Mouse (Mus musculus): ENCODE measurements at regions not wholly inside any gene's neighbourhood (a gene's known extent, or its start where the extent isn't known, plus 50 kb on each side); places are given as distances from the start of the nearest gene placed in this dataset.

GRCm38 (mm10) chr2:57616525-57617225, 379.2 kb downstream of the Gpd2 start:
- Histone ChIP-seq H3K27me3 (no peaks in the 10 kb centered on the region), H3K4me1 (no peaks in the 10 kb centered on the region), H3K27ac (no peak overlapping the region), H3K4me3 (replicated peaks) (peak overlapping the region; percentile 37), H3K36me3 (no peaks in the 10 kb centered on the region), H3K4me2 (peak overlapping the region; percentile 62), H3K9ac (no peak overlapping the region), H3K9me3 (replicated peaks) (no peaks in the 10 kb centered on the region)
- WGBS: 2% methylated on average over 19 of the region's 19 CpGs
- ATAC-seq (replicated peaks; ENCODE audit: low FRiP score): peak; percentile 33; the same call in 1 of the 2 replicates

GRCm38 (mm10) chr2:57617258-57617657, 379.8 kb downstream of the Gpd2 start:
- Histone ChIP-seq H3K36me3 (no peaks in the 10 kb centered on the region), H3K27ac (no peak overlapping the region), H3K9me3 (replicated peaks) (no peaks in the 10 kb centered on the region), H3K4me2 (peak overlapping the region; percentile 62; the same call in 1 of the 2 replicates), H3K27me3 (no peaks in the 10 kb centered on the region), H3K4me3 (replicated peaks) (peak overlapping the region; percentile 37; the same call in 1 of the 2 replicates), H3K4me1 (no peaks in the 10 kb centered on the region), H3K9ac (no peak overlapping the region)
- WGBS: 66% methylated on average over 2 of the region's 2 CpGs
- no peak for ATAC-seq (replicated peaks; ENCODE audit: low FRiP score)

- H3K9ac ChIP-seq: no peak overlapping the region
- no peaks in the 10 kb centered on the region for H3K9me3 ChIP-seq (replicated peaks)
- ATAC-seq (replicated peaks; ENCODE audit: low FRiP score): no peak
- no peak overlapping the region for H3K4me3 ChIP-seq (replicated peaks)
- H3K4me2 ChIP-seq: no peak overlapping the region
- H3K27me3 ChIP-seq: no peaks in the 10 kb centered on the region
- no peak overlapping the region for H3K27ac ChIP-seq
- H3K4me1 ChIP-seq: no peaks in the 10 kb centered on the region
- no peaks in the 10 kb centered on the region for H3K36me3 ChIP-seq
- 50% methylated on average over 2 of the region's 2 CpGs for WGBS
Measured at GRCm38 (mm10) chr2:57644117-57644516, 353.6 kb upstream of the Galnt5 start.

GRCm38 (mm10) chr2:57644541-57644940, 353.1 kb upstream of the Galnt5 start:
- ATAC-seq (replicated peaks; ENCODE audit: low FRiP score): no peak
- Histone ChIP-seq H3K4me1 (no peaks in the 10 kb centered on the region), H3K4me2 (no peak overlapping the region), H3K36me3 (no peaks in the 10 kb centered on the region), H3K27me3 (no peaks in the 10 kb centered on the region), H3K27ac (no peak overlapping the region), H3K9me3 (replicated peaks) (no peaks in the 10 kb centered on the region), H3K4me3 (replicated peaks) (no peak overlapping the region), H3K9ac (no peak overlapping the region)
- WGBS: 76% methylated on average over 2 of the region's 2 CpGs

- no peak for ATAC-seq (replicated peaks; ENCODE audit: low FRiP score)
- no peak overlapping the region for H3K9ac ChIP-seq
- 82% methylated on average over 4 of the region's 4 CpGs for WGBS
Measured at GRCm38 (mm10) chr2:57649002-57649401, 348.7 kb upstream of the Galnt5 start.

GRCm38 (mm10) chr2:57657409-57657808, 340.3 kb upstream of the Galnt5 start:
- WGBS: 70% methylated on average over 4 of the region's 4 CpGs
- no peak overlapping the region for H3K27ac ChIP-seq
- no peak for ATAC-seq (replicated peaks; ENCODE audit: low FRiP score)
- no peaks in the 10 kb centered on the region for H3K36me3 ChIP-seq
- no peaks in the 10 kb centered on the region for H3K9me3 ChIP-seq (replicated peaks)
- H3K9ac ChIP-seq: no peak overlapping the region
- no peaks in the 10 kb centered on the region for H3K27me3 ChIP-seq
- H3K4me2 ChIP-seq: no peak overlapping the region
- no peak overlapping the region for H3K4me3 ChIP-seq (replicated peaks)
- H3K4me1 ChIP-seq: no peaks in the 10 kb centered on the region

More at GRCm38 (mm10) chr2:57649002-57649401, 348.7 kb upstream of the Galnt5 start:
- no peak overlapping the region for H3K27ac ChIP-seq
- H3K4me2 ChIP-seq: no peak overlapping the region
- H3K36me3 ChIP-seq: no peaks in the 10 kb centered on the region
- no peaks in the 10 kb centered on the region for H3K27me3 ChIP-seq
- no peaks in the 10 kb centered on the region for H3K9me3 ChIP-seq (replicated peaks)
- H3K4me1 ChIP-seq: no peaks in the 10 kb centered on the region
- no peak overlapping the region for H3K4me3 ChIP-seq (replicated peaks)

GRCm38 (mm10) chr2:57661838-57662237, 335.8 kb upstream of the Galnt5 start:
- no peak overlapping the region for H3K27ac ChIP-seq
- H3K27me3 ChIP-seq: no peaks in the 10 kb centered on the region
- no peak overlapping the region for H3K4me3 ChIP-seq (replicated peaks)
- H3K9me3 ChIP-seq (replicated peaks): no peaks in the 10 kb centered on the region
- WGBS: 90% methylated on average over 1 of the region's 1 CpGs
- H3K9ac ChIP-seq: no peak overlapping the region
- H3K4me2 ChIP-seq: no peak overlapping the region
- no peaks in the 10 kb centered on the region for H3K4me1 ChIP-seq
- H3K36me3 ChIP-seq: no peaks in the 10 kb centered on the region
- no peak for ATAC-seq (replicated peaks; ENCODE audit: low FRiP score)

- no peak overlapping the region for H3K4me2 ChIP-seq
- H3K4me1 ChIP-seq: no peaks in the 10 kb centered on the region
- H3K36me3 ChIP-seq: no peaks in the 10 kb centered on the region
- no peak overlapping the region for H3K27ac ChIP-seq
- no peaks in the 10 kb centered on the region for H3K9me3 ChIP-seq (replicated peaks)
- ATAC-seq (replicated peaks; ENCODE audit: low FRiP score): no peak
- H3K27me3 ChIP-seq: no peaks in the 10 kb centered on the region
- WGBS: 68% methylated on average over 3 of the region's 3 CpGs
- H3K9ac ChIP-seq: no peak overlapping the region
- no peak overlapping the region for H3K4me3 ChIP-seq (replicated peaks)
Measured at GRCm38 (mm10) chr2:57672007-57672643, 325.6 kb upstream of the Galnt5 start.

- H3K36me3 ChIP-seq: no peaks in the 10 kb centered on the region
- H3K9ac ChIP-seq: no peak overlapping the region
- ATAC-seq (replicated peaks; ENCODE audit: low FRiP score): no peak
- WGBS: 69% methylated on average over 3 of the region's 3 CpGs
- H3K9me3 ChIP-seq (replicated peaks): no peaks in the 10 kb centered on the region
- no peaks in the 10 kb centered on the region for H3K4me1 ChIP-seq
- H3K4me3 ChIP-seq (replicated peaks): no peak overlapping the region
- H3K4me2 ChIP-seq: no peak overlapping the region
- H3K27me3 ChIP-seq: no peaks in the 10 kb centered on the region
- H3K27ac ChIP-seq: no peak overlapping the region
Measured at GRCm38 (mm10) chr2:57689877-57690276, 307.8 kb upstream of the Galnt5 start.

- Histone ChIP-seq H3K9me3 (replicated peaks) (no peaks in the 10 kb centered on the region), H3K4me1 (0 out of 2 replicates have a peak, but pooled peaks cover 3% of the 10 kb centered on the region), H3K27ac (no peak overlapping the region), H3K4me3 (replicated peaks) (no peak overlapping the region), H3K4me2 (no peak overlapping the region), H3K9ac (no peak overlapping the region), H3K36me3 (no peaks in the 10 kb centered on the region), H3K27me3 (0 out of 2 replicates have a peak, but pooled peaks cover 9% of the 10 kb centered on the region)
- 68% methylated on average over 11 of the region's 11 CpGs for WGBS
- no peak for ATAC-seq (replicated peaks; ENCODE audit: low FRiP score)
Measured at GRCm38 (mm10) chr2:57696992-57697772, 300.5 kb upstream of the Galnt5 start.

GRCm38 (mm10) chr2:57698659-57699061, 299.0 kb upstream of the Galnt5 start:
- 0 out of 2 replicates have a peak, but pooled peaks cover 3% of the 10 kb centered on the region for H3K4me1 ChIP-seq
- 0 out of 2 replicates have a peak, but pooled peaks cover 9% of the 10 kb centered on the region for H3K27me3 ChIP-seq
- WGBS: 11% methylated on average over 11 of the region's 11 CpGs
- peak overlapping the region; percentile 36 for H3K4me3 ChIP-seq (replicated peaks)
- H3K9me3 ChIP-seq (replicated peaks): no peaks in the 10 kb centered on the region
- H3K27ac ChIP-seq: no peak overlapping the region
- peak; percentile 77; the same call in 1 of the 2 replicates for ATAC-seq (replicated peaks; ENCODE audit: low FRiP score)
- H3K36me3 ChIP-seq: no peaks in the 10 kb centered on the region
- peak overlapping the region; percentile 63 for H3K4me2 ChIP-seq
- no peak overlapping the region for H3K9ac ChIP-seq

GRCm38 (mm10) chr2:57699226-57699625, 298.5 kb upstream of the Galnt5 start:
- Histone ChIP-seq H3K4me2 (peak overlapping the region; percentile 63), H3K27me3 (0 out of 2 replicates have a peak, but pooled peaks cover 9% of the 10 kb centered on the region), H3K27ac (no peak overlapping the region), H3K36me3 (no peaks in the 10 kb centered on the region), H3K9me3 (replicated peaks) (no peaks in the 10 kb centered on the region), H3K9ac (no peak overlapping the region), H3K4me1 (0 out of 2 replicates have a peak, but pooled peaks cover 3% of the 10 kb centered on the region), H3K4me3 (replicated peaks) (peak overlapping the region; percentile 36; the same call in 1 of the 2 replicates)
- ATAC-seq (replicated peaks; ENCODE audit: low FRiP score): no peak
- 32% methylated on average over 4 of the region's 4 CpGs for WGBS
